Mouse (Mus musculus): Measurements from ENCODE around the gene Cbr3. TPM values are rescaled to one million over a fixed set of nuclear protein-coding genes. Genes with fewer than 3 reads are reported as not detected.

The Cbr3 gene
- polyA plus RNA-seq, 1 experiment from 2014 or later, result 34.8 TPM

- H3K9me3 ChIP-seq (replicated peaks; ENCODE audit: control insufficient read depth, low read length), result no peaks in the 10 kb centered on the region
- H3K27me3 ChIP-seq (ENCODE audit: control insufficient read depth, insufficient read depth, low read length), result no peaks in the 10 kb centered on the region
- WGBS, result 85% methylated on average over 7 of the region's 7 CpGs
- H3K27ac ChIP-seq (ENCODE audit: low read length), result no peak overlapping the region
- no peak for ATAC-seq (ENCODE audit: insufficient read depth, low FRiP score)
- no peaks in the 10 kb centered on the region for H3K4me1 ChIP-seq (ENCODE audit: control insufficient read depth, insufficient read depth, low read length)
- no peak overlapping the region for H3K4me2 ChIP-seq (ENCODE audit: low read depth, low read length)
- no peak overlapping the region for H3K4me3 ChIP-seq (replicated peaks; ENCODE audit: low read length)
- no peaks in the 10 kb centered on the region for H3K36me3 ChIP-seq (ENCODE audit: control insufficient read depth, insufficient read depth, low read length)
- no peak overlapping the region for H3K9ac ChIP-seq (ENCODE audit: low read length)
Observed at GRCm38 (mm10) chr16:93707116-93707515, 24.1 kb downstream of the Cbr3 start.

GRCm38 (mm10) chr16:93709217-93709616, 26.2 kb downstream of the Cbr3 start:
- WGBS, result 87% methylated on average over 1 of the region's 1 CpGs
- Histone ChIP-seq H3K4me2 (ENCODE audit: low read depth, low read length) (no peak overlapping the region), H3K36me3 (ENCODE audit: control insufficient read depth, insufficient read depth, low read length) (no peaks in the 10 kb centered on the region), H3K9ac (ENCODE audit: low read length) (no peak overlapping the region), H3K4me3 (replicated peaks; ENCODE audit: low read length) (no peak overlapping the region), H3K27me3 (ENCODE audit: control insufficient read depth, insufficient read depth, low read length) (no peaks in the 10 kb centered on the region; the same call in 1 of the 2 replicates), H3K27ac (ENCODE audit: low read length) (no peak overlapping the region), H3K9me3 (replicated peaks; ENCODE audit: control insufficient read depth, low read length) (no peaks in the 10 kb centered on the region), H3K4me1 (ENCODE audit: control insufficient read depth, insufficient read depth, low read length) (peaks cover 4% of the 10 kb centered on the region; the same call in 1 of the 2 replicates)
- no peak for ATAC-seq (ENCODE audit: insufficient read depth, low FRiP score)

- peaks cover 10% of the 10 kb centered on the region; the same call in 1 of the 2 replicates for H3K4me1 ChIP-seq (ENCODE audit: control insufficient read depth, insufficient read depth, low read length)
Observed at GRCm38 (mm10) chr16:93710924-93711323, 27.9 kb downstream of the Cbr3 start.

GRCm38 (mm10) chr16:93711411-93712188, 28.6 kb downstream of the Cbr3 start, which contains the start of gene Dop1b:
Gene Dop1b, plus strand, starts transcription at chr16:93711904.
- peak within 1 kb of the TSS; percentile 89 for H3K4me2 ChIP-seq (ENCODE audit: low read depth, low read length)
- peak within 1 kb of the TSS; percentile 55 for H3K27ac ChIP-seq (ENCODE audit: low read length)
- no peaks in the 10 kb centered on the region; the same call in 1 of the 2 replicates for H3K27me3 ChIP-seq (ENCODE audit: control insufficient read depth, insufficient read depth, low read length)
- under 1% methylated on average over 77 of the region's 77 CpGs for WGBS
- ATAC-seq (ENCODE audit: insufficient read depth, low FRiP score), result peak; percentile 95
- H3K4me3 ChIP-seq (replicated peaks; ENCODE audit: low read length), result peak within 1 kb of the TSS; percentile 84
- H3K36me3 ChIP-seq (ENCODE audit: control insufficient read depth, insufficient read depth, low read length), result no peaks in the 10 kb centered on the region
- H3K9ac ChIP-seq (ENCODE audit: low read length), result peak within 1 kb of the TSS; percentile 84
- H3K4me1 ChIP-seq (ENCODE audit: control insufficient read depth, insufficient read depth, low read length), result peaks cover 10% of the 10 kb centered on the region; the same call in 1 of the 2 replicates
- no peaks in the 10 kb centered on the region for H3K9me3 ChIP-seq (replicated peaks; ENCODE audit: control insufficient read depth, low read length)

More at GRCm38 (mm10) chr16:93710924-93711323, 27.9 kb downstream of the Cbr3 start:
- Histone ChIP-seq H3K27me3 (ENCODE audit: control insufficient read depth, insufficient read depth, low read length) (no peaks in the 10 kb centered on the region; the same call in 1 of the 2 replicates), H3K9ac (ENCODE audit: low read length) (no peak overlapping the region), H3K4me3 (replicated peaks; ENCODE audit: low read length) (peak overlapping the region; percentile 84), H3K9me3 (replicated peaks; ENCODE audit: control insufficient read depth, low read length) (no peaks in the 10 kb centered on the region), H3K4me2 (ENCODE audit: low read depth, low read length) (peak overlapping the region; percentile 62), H3K27ac (ENCODE audit: low read length) (peak overlapping the region; percentile 55; the same call in 1 of the 2 replicates), H3K36me3 (ENCODE audit: control insufficient read depth, insufficient read depth, low read length) (no peaks in the 10 kb centered on the region)
- WGBS, result under 1% methylated on average over 11 of the region's 11 CpGs
- ATAC-seq (ENCODE audit: insufficient read depth, low FRiP score), result peak; percentile 19

- Histone ChIP-seq H3K4me3 (replicated peaks; ENCODE audit: low read length) (peak overlapping the region; percentile 84), H3K4me1 (ENCODE audit: control insufficient read depth, insufficient read depth, low read length) (peaks cover 15% of the 10 kb centered on the region), H3K36me3 (ENCODE audit: control insufficient read depth, insufficient read depth, low read length) (no peaks in the 10 kb centered on the region), H3K4me2 (ENCODE audit: low read depth, low read length) (peak overlapping the region; percentile 89), H3K27me3 (ENCODE audit: control insufficient read depth, insufficient read depth, low read length) (no peaks in the 10 kb centered on the region; the same call in 1 of the 2 replicates), H3K9ac (ENCODE audit: low read length) (peak overlapping the region; percentile 84), H3K9me3 (replicated peaks; ENCODE audit: control insufficient read depth, low read length) (no peaks in the 10 kb centered on the region), H3K27ac (ENCODE audit: low read length) (peak overlapping the region; percentile 29)
- WGBS, result 7% methylated on average over 31 of the region's 31 CpGs
- no peak; the same call in 1 of the 2 replicates for ATAC-seq (ENCODE audit: insufficient read depth, low FRiP score)
Observed at GRCm38 (mm10) chr16:93712189-93712885, 29.3 kb downstream of the Cbr3 start.

GRCm38 (mm10) chr16:93712966-93713365, 30.0 kb downstream of the Cbr3 start:
- no peaks in the 10 kb centered on the region; the same call in 1 of the 2 replicates for H3K27me3 ChIP-seq (ENCODE audit: control insufficient read depth, insufficient read depth, low read length)
- H3K9ac ChIP-seq (ENCODE audit: low read length), result peak overlapping the region; percentile 84
- WGBS, result 72% methylated on average over 7 of the region's 7 CpGs
- H3K9me3 ChIP-seq (replicated peaks; ENCODE audit: control insufficient read depth, low read length), result no peaks in the 10 kb centered on the region
- no peak overlapping the region for H3K27ac ChIP-seq (ENCODE audit: low read length)
- no peak for ATAC-seq (ENCODE audit: insufficient read depth, low FRiP score)
- peak overlapping the region; percentile 84 for H3K4me3 ChIP-seq (replicated peaks; ENCODE audit: low read length)
- H3K36me3 ChIP-seq (ENCODE audit: control insufficient read depth, insufficient read depth, low read length), result no peaks in the 10 kb centered on the region
- peak overlapping the region; percentile 89 for H3K4me2 ChIP-seq (ENCODE audit: low read depth, low read length)
- peaks cover 15% of the 10 kb centered on the region for H3K4me1 ChIP-seq (ENCODE audit: control insufficient read depth, insufficient read depth, low read length)

GRCm38 (mm10) chr16:93714426-93714825, 31.4 kb downstream of the Cbr3 start:
- H3K27ac ChIP-seq (ENCODE audit: low read length), result no peak overlapping the region
- peaks cover 15% of the 10 kb centered on the region for H3K4me1 ChIP-seq (ENCODE audit: control insufficient read depth, insufficient read depth, low read length)
- peak overlapping the region; percentile 6; the same call in 1 of the 2 replicates for H3K4me2 ChIP-seq (ENCODE audit: low read depth, low read length)
- WGBS, result 34% methylated on average over 5 of the region's 5 CpGs
- no peaks in the 10 kb centered on the region for H3K36me3 ChIP-seq (ENCODE audit: control insufficient read depth, insufficient read depth, low read length)
- no peak overlapping the region for H3K4me3 ChIP-seq (replicated peaks; ENCODE audit: low read length)
- no peaks in the 10 kb centered on the region for H3K9me3 ChIP-seq (replicated peaks; ENCODE audit: control insufficient read depth, low read length)
- no peaks in the 10 kb centered on the region; the same call in 1 of the 2 replicates for H3K27me3 ChIP-seq (ENCODE audit: control insufficient read depth, insufficient read depth, low read length)
- no peak overlapping the region for H3K9ac ChIP-seq (ENCODE audit: low read length)
- no peak for ATAC-seq (ENCODE audit: insufficient read depth, low FRiP score)

- Histone ChIP-seq H3K36me3 (ENCODE audit: control insufficient read depth, insufficient read depth, low read length) (no peaks in the 10 kb centered on the region), H3K4me3 (replicated peaks; ENCODE audit: low read length) (peak overlapping the region; percentile 16), H3K4me2 (ENCODE audit: low read depth, low read length) (peak overlapping the region; percentile 7; the same call in 1 of the 2 replicates), H3K27ac (ENCODE audit: low read length) (peak overlapping the region; percentile 59), H3K9ac (ENCODE audit: low read length) (no peak overlapping the region), H3K4me1 (ENCODE audit: control insufficient read depth, insufficient read depth, low read length) (peaks cover 15% of the 10 kb centered on the region), H3K9me3 (replicated peaks; ENCODE audit: control insufficient read depth, low read length) (no peaks in the 10 kb centered on the region), H3K27me3 (ENCODE audit: control insufficient read depth, insufficient read depth, low read length) (no peaks in the 10 kb centered on the region; the same call in 1 of the 2 replicates)
- 65% methylated on average over 6 of the region's 6 CpGs for WGBS
- no peak for ATAC-seq (ENCODE audit: insufficient read depth, low FRiP score)
Observed at GRCm38 (mm10) chr16:93715826-93716225, 32.8 kb downstream of the Cbr3 start.
